Mouse (Mus musculus) ES-E14 (cell line): ENCODE measurements at regions not wholly inside any gene's neighbourhood (a gene's known extent, or its start where the extent isn't known, plus 50 kb on each side); places are given as distances from the start of the nearest gene placed in this dataset.

Experiments
- DNase-seq: peaks from one replicate; pipeline ENCODE4 v3.0.0-alpha.2; 2013; ENCODE audit warnings: low read depth, low spot score
- H3K27ac ChIP-seq: 2 replicates; pipeline ENCODE4 v1.5.1; 2012; ENCODE audit warnings: low read depth, mild to moderate bottlenecking, low read length, moderate library complexity, mixed read lengths; ENCODE audit not compliant: poor library complexity, insufficient read depth, severe bottlenecking
- H3K36me3 ChIP-seq: 2 replicates; pipeline ENCODE4 v1.6.1; 2012; ENCODE audit warnings: mild to moderate bottlenecking, low read length, moderate library complexity, mixed read lengths; ENCODE audit not compliant: control insufficient read depth, poor library complexity, insufficient read depth, severe bottlenecking
- H3K4me1 ChIP-seq, 2 experiments: fragments of 150-350 bp in 1 of 2; sonication (generic) in 1 of 2; 2 replicates each; pipeline ENCODE4 v1.6.1; 2012; ENCODE audit warnings: low read length in 2 of 2, mild to moderate bottlenecking in 1 of 2, mixed read lengths in 1 of 2; ENCODE audit not compliant: control insufficient read depth in 2 of 2, insufficient read depth in 2 of 2, poor library complexity in 1 of 2
- H3K4me3 ChIP-seq, 2 experiments: fragments of 150-350 bp in 1 of 2; sonication (generic) in 1 of 2; 2 replicates each; pipeline ENCODE4 v1.5.1; 2012; ENCODE audit warnings: low read length in 2 of 2, low read depth in 1 of 2, mild to moderate bottlenecking in 1 of 2, mixed read lengths in 1 of 2; ENCODE audit not compliant: insufficient read depth in 1 of 2, poor library complexity in 1 of 2, severe bottlenecking in 1 of 2
- H3K9ac ChIP-seq: 2 replicates; pipeline ENCODE4 v1.6.1; 2012; ENCODE audit warnings: low read depth, mild to moderate bottlenecking, low read length, mixed read lengths; ENCODE audit not compliant: poor library complexity, insufficient read depth, severe bottlenecking
- H3K9me3 ChIP-seq: fragments of 150-350 bp; sonication (generic); 2 replicates; pipeline ENCODE4 v1.6.1; 2012; ENCODE audit warnings: low read depth, mild to moderate bottlenecking, low read length; ENCODE audit not compliant: control insufficient read depth, insufficient read depth
- CHD2 ChIP-seq: IDR thresholded peaks from 2 replicates; pipeline ENCODE4 v1.6.1; 2014; ENCODE audit warnings: mild to moderate bottlenecking, low read depth, low read length, inconsistent platforms
- HCFC1 ChIP-seq: IDR thresholded peaks from 2 replicates; pipeline ENCODE4 v1.6.1; 2012; ENCODE audit warnings: low read length, inconsistent platforms, borderline replicate concordance; ENCODE audit not compliant: insufficient read depth
- MAFK ChIP-seq: IDR thresholded peaks from 2 replicates; pipeline ENCODE4 v1.6.1; 2014; ENCODE audit warnings: mild to moderate bottlenecking, low read depth, low read length, inconsistent platforms; ENCODE audit not compliant: insufficient read depth
- ZC3H11A ChIP-seq: IDR thresholded peaks from 2 replicates; pipeline ENCODE4 v1.6.1; 2012; ENCODE audit warnings: low read depth, mild to moderate bottlenecking, inconsistent platforms, low read length, borderline replicate concordance
- ZNF384 ChIP-seq: IDR thresholded peaks from 2 replicates; pipeline ENCODE4 v1.6.1; 2012; ENCODE audit warnings: low read depth, low read length, inconsistent platforms
- in situ Hi-C, 2 experiments: fragments of 600-800 bp; cut with MboI; formaldehyde crosslinking; loops; one replicate each; pipeline ENCODE4 v1.15.1; 2025; ENCODE audit warnings: low sequenced_read_pairs in 2 of 2, inconsistent platforms in 1 of 2; ENCODE audit not compliant: unreplicated experiment in 2 of 2

DNA sequence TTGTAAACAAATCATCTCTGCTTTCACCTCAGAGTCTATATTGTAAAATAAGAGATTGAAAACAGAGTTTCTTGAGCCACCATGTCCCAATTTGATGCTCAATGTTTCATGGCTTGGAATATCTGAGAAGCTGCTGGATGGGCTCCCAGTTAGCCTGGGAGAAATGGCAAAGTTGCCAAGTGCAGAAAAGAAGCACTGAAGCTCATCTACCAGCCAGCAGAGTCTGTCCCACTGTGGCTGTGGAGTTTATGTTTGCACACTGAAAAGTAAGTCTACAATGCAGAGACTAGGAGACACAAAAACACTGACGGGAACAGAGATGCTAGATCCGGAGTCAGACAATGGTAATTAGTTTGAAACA, 341.7 kb downstream of the Fam84a start:
- no peak for TF ChIP-seq CHD2
- TF ChIP-seq ZC3H11A: no peak
- no peak for TF ChIP-seq MAFK
- no peak for TF ChIP-seq ZNF384
- no peak for TF ChIP-seq HCFC1
- Histone ChIP-seq H3K4me3 (no peak overlapping the region), H3K4me1 (no peaks in the 10 kb centered on the region), H3K9ac (no peak overlapping the region), H3K9me3 (no peaks in the 10 kb centered on the region), H3K36me3 (no peaks in the 10 kb centered on the region), H3K27ac (no peak overlapping the region)
- in situ Hi-C loops: no loop called here
- no peak for DNase-seq

DNA sequence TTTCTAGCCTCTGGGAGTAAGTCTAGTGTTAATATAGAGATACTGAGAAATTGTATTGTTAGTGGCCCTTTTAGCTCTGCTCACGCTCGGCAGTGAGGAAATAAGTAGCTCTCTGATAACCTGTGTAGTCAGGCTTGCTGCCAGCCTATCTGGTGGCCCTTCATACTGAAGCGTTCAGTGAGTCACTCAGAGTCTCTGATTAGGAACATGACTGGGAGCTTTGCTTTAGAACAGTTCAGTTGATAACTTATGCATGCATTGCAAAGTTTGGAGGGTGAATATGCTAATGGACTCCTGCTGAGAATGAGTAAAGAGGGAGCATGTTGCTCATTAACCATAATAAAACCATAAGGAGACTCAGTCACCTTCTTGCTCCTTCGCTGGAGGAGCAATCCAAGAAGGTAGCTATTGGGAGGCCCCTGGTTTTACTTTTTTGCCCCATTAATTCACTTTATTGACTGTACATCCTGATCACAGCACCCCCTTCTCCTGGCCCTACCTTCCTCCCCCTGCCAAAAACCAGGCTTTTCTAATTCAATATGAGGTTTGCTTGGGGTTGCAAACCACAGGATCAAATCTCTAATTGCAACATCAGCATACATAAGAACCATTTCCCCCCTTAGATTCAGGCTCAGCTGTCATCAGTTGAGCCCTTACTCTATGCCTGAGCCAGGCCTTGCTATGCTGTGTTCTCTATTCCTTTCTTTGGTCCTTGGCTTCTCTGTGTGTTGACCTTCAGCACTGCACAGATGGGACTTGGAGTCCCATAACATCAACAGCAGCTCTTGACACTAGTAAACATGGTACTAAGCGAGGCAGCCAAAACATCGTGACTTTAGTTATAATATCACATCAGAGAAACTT, 342.3 kb downstream of the Fam84a start:
- TF ChIP-seq MAFK: no peak
- no peak for TF ChIP-seq HCFC1
- no peak for TF ChIP-seq ZNF384
- no peak for TF ChIP-seq ZC3H11A
- no peak for TF ChIP-seq CHD2
- in situ Hi-C loops: no loop called here
- Histone ChIP-seq H3K4me1 (no peaks in the 10 kb centered on the region), H3K9me3 (no peaks in the 10 kb centered on the region), H3K9ac (no peak overlapping the region), H3K36me3 (no peaks in the 10 kb centered on the region), H3K4me3 (no peak overlapping the region), H3K27ac (no peak overlapping the region)
- no peak for DNase-seq

DNA sequence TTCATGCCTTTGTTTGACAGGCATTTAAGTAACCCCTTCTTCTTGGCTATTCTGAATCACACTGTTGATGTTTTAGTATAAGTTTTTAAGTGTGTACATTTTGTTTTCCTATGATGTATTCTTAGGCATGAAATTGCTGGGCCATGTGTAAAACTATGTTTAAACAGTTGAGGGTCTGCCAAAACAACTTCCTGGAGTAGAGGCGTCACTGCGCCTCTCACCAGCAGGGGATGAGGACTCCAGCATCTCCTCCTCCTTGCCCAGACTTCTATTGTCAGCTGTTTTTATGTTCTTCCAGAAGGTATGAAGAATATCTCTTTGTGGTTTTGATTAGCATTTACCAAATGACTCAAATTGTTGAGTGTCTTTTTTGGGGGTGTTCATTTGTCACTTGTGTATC, 372.1 kb downstream of the Fam84a start:
- Histone ChIP-seq H3K36me3 (no peaks in the 10 kb centered on the region), H3K9ac (no peak overlapping the region), H3K27ac (no peak overlapping the region), H3K4me1 (no peaks in the 10 kb centered on the region), H3K9me3 (no peaks in the 10 kb centered on the region), H3K4me3 (no peak overlapping the region)
- in situ Hi-C loops: no loop called here
- no peak for TF ChIP-seq ZC3H11A
- TF ChIP-seq MAFK: no peak
- TF ChIP-seq CHD2: no peak
- TF ChIP-seq HCFC1: no peak
- TF ChIP-seq ZNF384: no peak
- DNase-seq: no peak

DNA sequence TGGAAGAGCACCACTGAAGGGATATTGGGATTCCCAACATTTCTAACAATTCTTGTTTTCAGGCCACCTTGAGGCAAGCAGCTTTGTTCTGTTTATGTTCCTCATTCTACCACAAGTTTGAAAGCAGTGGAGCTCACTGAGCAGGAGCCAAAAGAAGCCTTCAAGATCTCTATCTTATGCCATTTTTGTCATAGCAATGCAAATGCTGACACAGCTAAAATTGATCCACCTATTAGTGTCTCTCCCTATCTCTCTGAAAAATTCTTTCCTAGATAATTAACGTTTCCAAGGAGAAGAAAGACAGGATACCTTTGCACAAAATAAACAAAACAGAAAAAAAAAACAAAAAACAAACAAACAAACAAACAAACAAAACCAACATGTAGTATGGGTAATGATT, 375.2 kb downstream of the Fam84a start:
- no peak overlapping the region for H3K9ac ChIP-seq
- no peak overlapping the region for H3K4me3 ChIP-seq
- H3K36me3 ChIP-seq: no peaks in the 10 kb centered on the region
- in situ Hi-C loops: no loop called here
- no peak for DNase-seq
- H3K4me1 ChIP-seq: no peaks in the 10 kb centered on the region
- H3K9me3 ChIP-seq: no peaks in the 10 kb centered on the region
- no peak overlapping the region for H3K27ac ChIP-seq
- peak; percentile 77 for TF ChIP-seq MAFK
- no peak for TF ChIP-seq CHD2
- no peak for TF ChIP-seq ZNF384
- no peak for TF ChIP-seq HCFC1

DNA sequence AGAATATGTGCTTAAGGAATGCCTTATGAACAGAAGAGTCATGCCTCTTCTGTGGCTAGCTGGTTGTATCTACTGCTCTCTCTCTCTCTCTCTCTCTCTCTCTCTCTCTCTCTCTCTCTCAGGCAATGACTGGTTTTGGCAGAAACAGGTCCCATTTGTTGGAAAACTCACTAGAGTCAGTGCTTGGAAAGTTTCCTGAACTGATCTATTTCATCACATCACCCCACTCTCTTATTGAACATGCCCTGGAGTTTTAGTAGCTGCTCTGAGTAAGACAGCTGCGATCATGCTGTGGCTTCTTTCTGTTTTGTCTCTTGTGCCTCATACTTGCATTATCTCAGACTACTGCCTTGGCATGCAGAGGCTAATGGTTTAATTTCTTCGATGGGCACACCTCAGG, 382.2 kb downstream of the Fam84a start:
- no peaks in the 10 kb centered on the region for H3K9me3 ChIP-seq
- H3K4me1 ChIP-seq: no peaks in the 10 kb centered on the region
- no peak for DNase-seq
- in situ Hi-C loops: no loop called here
- H3K36me3 ChIP-seq: no peaks in the 10 kb centered on the region
- H3K4me3 ChIP-seq: no peak overlapping the region
- no peak overlapping the region for H3K27ac ChIP-seq
- no peak overlapping the region for H3K9ac ChIP-seq
- TF ChIP-seq CHD2 (no peak), ZC3H11A (no peak), MAFK (no peak), HCFC1 (no peak), ZNF384 (no peak)
